Mouse (Mus musculus): ENCODE results near the gene Gabrb3.

DNA sequence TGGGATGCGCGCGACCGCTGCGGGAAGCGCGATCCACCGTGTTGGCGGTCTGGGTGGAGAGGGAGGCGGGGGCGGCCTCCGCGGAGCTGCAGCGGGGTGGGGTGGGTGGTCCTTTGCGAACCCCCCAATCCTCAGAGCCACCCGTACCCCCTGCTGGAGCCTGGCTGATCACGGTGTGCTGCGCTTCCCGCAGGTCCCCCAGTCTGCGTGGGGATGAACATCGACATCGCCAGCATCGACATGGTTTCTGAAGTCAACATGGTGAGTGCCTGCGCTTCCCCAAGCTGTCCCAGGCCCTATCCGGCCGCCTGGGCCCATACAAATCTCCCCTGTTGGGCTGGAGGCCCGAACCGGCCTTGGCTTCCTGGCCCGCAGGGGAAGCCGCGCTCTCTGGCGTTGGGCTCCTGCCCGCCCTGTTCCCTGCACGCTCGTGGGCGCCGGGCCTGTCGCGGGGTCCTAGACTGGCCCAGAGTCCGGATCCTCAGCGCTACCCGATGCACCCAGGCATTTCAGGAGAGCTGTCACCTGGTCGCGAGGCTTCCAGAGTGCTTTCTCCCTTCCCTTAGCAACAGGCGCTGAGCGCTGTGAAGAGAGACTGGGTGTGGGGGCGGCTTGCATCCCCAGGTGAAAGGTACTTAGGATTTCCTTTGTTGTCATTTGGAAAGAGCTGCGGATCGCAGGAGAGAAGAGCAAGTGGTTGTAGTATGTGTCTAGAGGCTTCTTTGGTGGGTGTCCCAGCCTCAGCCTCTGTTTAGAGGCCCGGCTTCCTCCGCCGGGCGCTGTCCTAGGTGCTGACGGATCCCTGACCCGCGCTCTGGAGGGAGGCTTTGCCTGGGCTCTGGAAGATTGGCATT, 172.3 kb downstream of the Gabrb3 start:
- TF ChIP-seq CTCF (IDR thresholded peaks at IDR 0.05; ENCODE audit: borderline replicate concordance, insufficient read depth, low read depth, low read length), result no peak
- no peak for TF ChIP-seq POLR2A (IDR thresholded peaks at IDR 0.05; ENCODE audit: borderline replicate concordance, insufficient read depth, low read length)
